Mouse (Mus musculus) gastrocnemius, postnatal 14 days (tissue): ENCODE results near the gene Zbtb39. TPM values are rescaled to one million over a fixed set of nuclear protein-coding genes. Genes with fewer than 3 reads are reported as not detected.
"Not testable (repeated sequence)": the region's sequence is repeated elsewhere in the genome, so short reads cannot be mapped to it uniquely, and the experiment has no call there.

Experiments used
- DNase-seq: peaks from one replicate; pipeline ENCODE4 v3.0.0; 2021; ENCODE audit warnings: mixed read lengths
- intact Hi-C: fragments of 180-260 bp; cut with DNase I; formaldehyde crosslinking; loops from one replicate; pipeline ENCODE4 v1.15.1; 2025; ENCODE audit warnings: low total_unique reads
- total RNA-seq, 2 experiments: library from RNA; stranded (reverse); gene quantifications; 2 replicates each; pipeline ENCODE4 v1.2.3; 2021

Zbtb39 gene
- total RNA-seq, 2 experiments from 2014 or later, result 4.7 to 4.9 TPM

DNA sequence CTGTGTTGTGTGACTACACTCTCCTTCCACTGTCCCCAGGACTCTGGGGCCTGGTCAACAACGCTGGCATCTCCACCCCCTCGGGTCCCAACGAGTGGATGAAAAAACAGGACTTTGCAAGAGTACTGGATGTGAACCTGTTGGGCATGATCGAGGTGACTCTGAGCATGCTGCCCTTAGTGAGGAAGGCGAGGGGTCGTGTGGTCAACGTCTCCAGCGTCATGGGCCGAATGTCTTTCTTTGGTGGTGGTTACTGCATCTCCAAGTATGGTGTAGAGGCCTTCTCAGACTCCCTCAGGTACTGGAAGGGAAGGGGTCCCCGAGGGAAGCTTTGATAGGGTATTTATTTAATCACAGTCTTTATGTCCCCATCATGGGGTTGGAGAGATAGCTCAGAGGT, 23.6 kb downstream of the Zbtb39 start:
- intact Hi-C loops, DNase-seq: not testable (repeated sequence)

GRCm38 (mm10) chr10:127763914-127764680, 24.8 kb downstream of the Zbtb39 start:
- intact Hi-C loops, result no loop called here
- DNase-seq, result no peak

GRCm38 (mm10) chr10:127766564-127766963, 27.2 kb downstream of the Zbtb39 start:
- DNase-seq, result no peak
- intact Hi-C loops, result no loop called here

DNA sequence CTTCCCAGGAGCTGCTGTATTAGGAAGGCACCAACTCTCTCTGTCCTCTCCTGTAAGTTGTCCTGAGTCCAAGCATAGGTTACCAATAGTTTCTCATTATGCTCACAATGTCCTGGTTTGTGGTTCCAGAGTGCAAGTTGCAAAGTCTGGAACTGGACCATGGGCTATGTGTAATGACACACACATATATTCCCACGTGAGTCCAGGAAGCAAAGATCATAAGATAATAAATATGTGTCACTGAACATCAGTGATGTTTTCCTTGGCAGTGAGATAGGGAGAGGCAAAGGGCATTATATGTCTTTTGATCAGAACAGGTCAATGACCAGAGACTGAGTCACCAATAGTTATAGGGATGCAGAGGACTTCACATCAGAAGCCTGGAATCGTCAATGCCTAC, 36.7 kb downstream of the Zbtb39 start, which contains the start of gene Rdh9:
Rdh9 (plus strand) TSS at position 376 of the 400 bp plus-strand sequence.
- intact Hi-C loops, result no loop called here
- no peak for DNase-seq

- DNase-seq, intact Hi-C loops: not testable (repeated sequence)
Measured at GRCm38 (mm10) chr10:127782321-127782720, 43.0 kb downstream of the Zbtb39 start.

- intact Hi-C loops, DNase-seq: not testable (repeated sequence)
Measured at GRCm38 (mm10) chr10:127785411-127785810, 46.1 kb downstream of the Zbtb39 start.

Other genes starting within 250 kb of the Zbtb39 start
- 100 to 1,000 TPM; 315 to 336 TPM for gene Stac3, start 237.9 kb upstream of the Zbtb39 start, total RNA-seq
- gene Ndufa4l2, start 224.6 kb upstream of the Zbtb39 start, total RNA-seq, result 10 to 100 TPM; 23.3 to 25.3 TPM
- 10 to 100 TPM; 29.4 to 33.1 TPM for gene Shmt2, start 217.1 kb upstream of the Zbtb39 start, total RNA-seq
- gene Nxph4, start 205.0 kb upstream of the Zbtb39 start, total RNA-seq, result 1 to 10 TPM; 1.3 to 1.5 TPM
- 100 to 1,000 TPM in 1 of 2 experiments, 10 to 100 TPM in 1; 73.8 to 101 TPM for gene Lrp1, start 118.4 kb upstream of the Zbtb39 start, total RNA-seq
- gene Stat6, start 96.6 kb upstream of the Zbtb39 start, total RNA-seq, result 10 to 100 TPM; 16.1 to 16.6 TPM
- gene Nemp1, start 72.6 kb upstream of the Zbtb39 start, total RNA-seq, result 1 to 10 TPM; 2.3 to 2.7 TPM
- 1 to 10 TPM; 4.9 to 5.5 TPM for gene Nab2, start 71.0 kb upstream of the Zbtb39 start, total RNA-seq
- under 1 TPM; 0.18 to 0.53 TPM for gene Myo1a, start 34.4 kb upstream of the Zbtb39 start, total RNA-seq
- not detected for gene Tac2, start 15.1 kb upstream of the Zbtb39 start, total RNA-seq
- gene Gpr182, start 12.2 kb downstream of the Zbtb39 start, total RNA-seq, result under 1 TPM; 0.47 to 0.80 TPM
- under 1 TPM in 1 of 2 experiments, not detected in 1; 0.16 TPM for gene Rdh1, start 20.2 kb downstream of the Zbtb39 start, total RNA-seq
- gene Rdh16f1, start 20.2 kb downstream of the Zbtb39 start, total RNA-seq, result under 1 TPM; 0.24 to 0.51 TPM
- gene Rdh9, start 36.8 kb downstream of the Zbtb39 start, total RNA-seq, result under 1 TPM in 1 of 2 experiments, not detected in 1; 0.24 TPM
- not detected for gene Rdh16, start 61.6 kb downstream of the Zbtb39 start, total RNA-seq
- not detected for gene Rdh19, start 110.4 kb downstream of the Zbtb39 start, total RNA-seq
- not detected for gene Rdh16f2, start 126.9 kb downstream of the Zbtb39 start, total RNA-seq
- not detected for gene Rdh7, start 149.3 kb downstream of the Zbtb39 start, total RNA-seq
- gene Sdr9c7, start 159.0 kb downstream of the Zbtb39 start, total RNA-seq, result not detected